Mouse (Mus musculus): ENCODE measurements around the gene Nrbp1.

GRCm38 (mm10) chr5:31204421-31204820, 36.2 kb upstream of the Nrbp1 start:
- TF ChIP-seq POLR2A (IDR thresholded peaks at IDR 0.05; ENCODE audit: low read depth, low read length) (no peak), CTCF (conservative IDR thresholded peaks at IDR 0.05; ENCODE audit: insufficient read depth, insufficient read length, low read depth, low read length) (no peak)

All from kidney, adult 2 months (tissue).